Mouse (Mus musculus) gastrocnemius, adult 2 months (tissue): ENCODE data around the gene Il33. TPM values are rescaled to one million over a fixed set of nuclear protein-coding genes. Genes with fewer than 3 reads are reported as not detected.
"Not testable (repeated sequence)": the region's sequence is repeated elsewhere in the genome, so short reads cannot be mapped to it uniquely, and the experiment has no call there.

Experiments
- DNase-seq: peaks from one replicate; pipeline ENCODE4 v3.0.0; 2022
- H3K27ac ChIP-seq: fragments of 200-600 bp; 2 replicates; pipeline ENCODE4 v1.8.1; 2022; ENCODE audit warnings: mild to moderate bottlenecking
- H3K4me3 ChIP-seq: fragments of 200-600 bp; 2 replicates; pipeline ENCODE4 v1.8.1; 2022; ENCODE audit warnings: mild to moderate bottlenecking, moderate library complexity
- CTCF ChIP-seq: fragments of 200-600 bp; IDR thresholded peaks from 2 replicates; pipeline ENCODE4 v1.8.1; 2022; ENCODE audit warnings: antibody characterized with exemption, mild to moderate bottlenecking, moderate library complexity
- intact Hi-C: fragments of 180-260 bp; cut with DNase I; formaldehyde crosslinking; loops from one replicate; pipeline ENCODE4 v1.15.1; 2025
- total RNA-seq, 2 experiments: library from RNA; stranded (reverse); gene quantifications; 2 replicates each; pipeline ENCODE4 v1.2.3; 2021

The Il33 gene
- total RNA-seq, 2 experiments from 2014 or later = 5.7 to 5.9 TPM

DNA sequence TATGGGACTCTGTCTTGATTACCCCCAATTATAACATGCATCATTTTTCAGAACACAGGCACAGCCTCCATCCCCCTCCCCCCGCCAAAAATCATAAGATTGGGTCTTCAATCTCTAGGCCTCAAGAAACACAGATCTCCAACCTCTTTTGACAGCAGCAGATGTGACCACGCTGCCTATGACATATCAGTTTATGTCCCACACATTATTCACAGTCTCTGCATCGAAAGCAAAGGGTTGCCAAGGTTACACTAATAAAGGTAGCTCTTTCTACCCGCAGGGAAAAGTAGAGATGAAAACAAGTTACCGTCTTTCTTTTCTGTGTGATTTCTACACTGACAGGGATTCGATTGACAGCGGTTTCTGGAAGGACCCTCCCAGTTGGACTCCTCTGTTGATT is 29.9 kb upstream of the Il33 start:
- DNase-seq = no peak
- Histone ChIP-seq H3K4me3 (no peak overlapping the region), H3K27ac (no peak overlapping the region)
- TF ChIP-seq CTCF = no peak
- intact Hi-C loops = no loop called here

DNA sequence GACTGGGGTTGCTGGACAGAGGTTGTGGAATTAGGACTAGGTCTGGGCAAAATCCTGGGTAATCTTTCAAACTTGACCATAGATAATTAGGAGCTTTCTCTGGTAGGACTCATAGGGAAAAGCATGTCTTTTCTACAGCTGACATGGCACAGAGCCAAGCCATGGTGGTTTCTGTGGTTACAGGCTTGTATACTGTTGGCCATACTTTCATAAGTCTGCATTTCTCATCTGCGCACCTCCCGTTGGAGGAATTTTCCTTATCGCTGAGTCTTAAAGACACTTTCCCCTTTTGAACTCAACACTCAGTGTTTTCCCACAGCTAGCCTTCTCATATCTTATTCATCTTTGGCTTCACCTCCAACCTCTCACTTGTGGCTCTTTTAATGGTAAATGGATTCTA is 24.6 kb upstream of the Il33 start:
- H3K4me3 ChIP-seq = no peak overlapping the region
- no peak overlapping the region for H3K27ac ChIP-seq
- TF ChIP-seq CTCF = no peak
- DNase-seq = no peak
- intact Hi-C loops = no loop called here

DNA sequence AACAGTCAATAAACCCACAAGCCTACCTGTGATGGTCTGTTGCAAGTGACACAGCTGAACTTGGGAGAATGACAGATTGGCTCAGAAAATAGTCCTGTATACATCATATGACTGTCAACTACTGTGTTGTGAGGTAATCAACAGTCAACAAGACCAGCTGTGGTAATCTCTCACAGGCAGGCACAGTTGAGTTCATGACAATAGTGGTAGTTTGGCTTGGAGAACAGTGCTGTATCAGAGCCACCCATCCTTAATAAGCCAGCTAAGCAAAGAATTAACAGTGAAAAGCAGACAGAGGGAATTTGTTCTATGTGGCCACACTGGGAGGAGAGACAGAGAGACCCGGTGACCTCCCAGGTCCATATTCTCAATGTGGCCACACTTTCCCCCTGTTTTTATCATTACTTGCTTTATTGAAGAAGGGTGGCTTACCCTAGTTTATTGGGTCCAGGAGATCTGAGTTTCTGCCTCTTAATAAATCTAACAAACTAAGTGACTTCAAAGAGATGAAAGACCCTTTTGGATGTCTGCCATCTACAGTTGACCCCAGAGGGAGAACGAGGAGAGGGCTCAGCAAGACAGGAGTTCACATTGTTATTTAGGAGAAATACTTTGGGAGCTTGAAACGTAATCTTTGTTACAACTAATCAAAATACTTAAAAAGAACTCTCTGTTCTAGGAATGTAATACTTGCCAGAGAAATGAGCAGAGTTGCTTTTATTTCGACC is 22.4 kb upstream of the Il33 start:
- no peak for TF ChIP-seq CTCF
- no peak overlapping the region for H3K4me3 ChIP-seq
- H3K27ac ChIP-seq = no peak overlapping the region
- intact Hi-C loops = no loop called here
- no peak for DNase-seq

DNA sequence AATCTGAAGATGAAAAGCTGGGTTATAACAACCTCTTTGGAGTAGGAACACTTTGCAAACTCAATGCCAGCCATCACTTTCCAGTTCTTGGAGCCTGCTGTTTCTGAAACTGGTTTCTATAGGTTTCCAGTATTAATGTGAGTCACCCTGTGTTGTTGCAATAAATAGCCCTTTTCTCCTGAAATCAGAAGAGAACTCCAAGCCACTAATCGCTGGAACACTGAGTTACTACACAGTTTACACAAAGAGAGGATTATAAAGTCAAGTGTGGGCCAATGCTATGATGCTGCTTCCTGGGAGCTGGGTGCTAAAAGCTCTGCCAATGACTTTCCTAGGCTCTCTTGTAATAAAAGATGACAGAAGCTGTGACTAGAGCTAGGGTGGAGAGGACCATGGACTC is 19.0 kb upstream of the Il33 start:
- Histone ChIP-seq H3K4me3 (no peak overlapping the region), H3K27ac (no peak overlapping the region)
- DNase-seq = no peak
- TF ChIP-seq CTCF = no peak
- intact Hi-C loops = no loop called here

DNA sequence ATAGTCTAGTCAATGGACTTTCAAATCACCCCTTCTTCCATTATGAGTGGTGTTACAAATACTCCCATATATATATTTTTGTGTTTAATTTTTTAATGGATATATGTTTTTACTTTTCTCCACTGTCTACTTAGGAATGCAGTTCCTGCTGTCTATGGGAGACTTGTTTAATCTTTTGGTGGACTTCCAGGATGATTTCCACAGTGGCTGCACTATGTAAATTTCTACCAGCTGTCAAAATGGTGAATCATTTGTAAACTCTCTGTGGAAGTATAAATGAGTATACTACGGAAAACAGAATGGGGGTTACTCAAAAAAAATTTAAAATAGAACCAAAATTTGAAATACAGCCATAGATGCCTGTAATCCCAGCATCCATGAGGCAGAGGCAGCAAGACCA is 15.7 kb upstream of the Il33 start:
- DNase-seq = no peak
- no peak for TF ChIP-seq CTCF
- H3K4me3 ChIP-seq = no peak overlapping the region
- H3K27ac ChIP-seq = no peak overlapping the region
- intact Hi-C loops = no loop called here

DNA sequence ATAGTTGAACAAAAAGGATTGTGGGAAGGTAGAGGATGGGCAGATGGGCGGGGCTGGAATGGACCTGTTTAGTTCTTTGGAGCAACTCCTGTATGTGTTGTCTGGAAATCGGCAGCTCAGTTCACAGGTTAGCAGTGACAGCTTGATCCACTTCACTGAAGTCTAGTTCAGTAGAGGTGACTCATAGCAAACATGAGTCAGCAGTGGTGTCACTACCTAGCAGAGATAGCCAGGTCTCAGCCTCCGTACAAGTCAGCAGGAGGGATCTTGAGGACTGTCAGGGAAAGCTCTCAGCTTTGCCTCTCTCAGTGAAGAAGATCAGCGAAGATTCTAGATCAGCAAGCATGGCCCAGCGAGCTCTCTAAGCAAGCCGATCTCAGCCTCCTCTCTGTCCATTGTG is 13.0 kb upstream of the Il33 start:
- TF ChIP-seq CTCF = no peak
- no peak overlapping the region for H3K27ac ChIP-seq
- H3K4me3 ChIP-seq = no peak overlapping the region
- no peak for DNase-seq
- intact Hi-C loops = no loop called here

DNA sequence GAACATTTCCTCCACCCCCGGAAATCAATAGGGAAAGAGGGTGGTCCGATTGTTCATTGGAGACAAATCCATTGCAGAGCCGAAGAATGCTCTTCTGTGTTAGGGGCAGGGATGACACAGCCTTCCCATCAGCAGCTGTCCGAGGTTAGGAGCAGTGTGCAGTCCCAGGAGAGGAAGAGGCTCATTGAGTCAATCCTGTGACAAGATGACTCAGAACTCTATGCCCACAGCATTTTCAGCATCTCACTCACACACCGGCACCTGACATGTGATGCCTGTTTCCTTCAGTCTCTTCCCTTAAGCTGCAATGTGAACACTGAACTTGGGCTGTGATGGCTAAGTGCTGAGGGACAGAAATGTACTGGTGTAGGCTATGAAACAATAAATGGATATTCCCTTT is 7.5 kb upstream of the Il33 start:
- no peak overlapping the region for H3K4me3 ChIP-seq
- intact Hi-C loops = no loop called here
- TF ChIP-seq CTCF = no peak
- no peak for DNase-seq
- no peak overlapping the region for H3K27ac ChIP-seq

DNA sequence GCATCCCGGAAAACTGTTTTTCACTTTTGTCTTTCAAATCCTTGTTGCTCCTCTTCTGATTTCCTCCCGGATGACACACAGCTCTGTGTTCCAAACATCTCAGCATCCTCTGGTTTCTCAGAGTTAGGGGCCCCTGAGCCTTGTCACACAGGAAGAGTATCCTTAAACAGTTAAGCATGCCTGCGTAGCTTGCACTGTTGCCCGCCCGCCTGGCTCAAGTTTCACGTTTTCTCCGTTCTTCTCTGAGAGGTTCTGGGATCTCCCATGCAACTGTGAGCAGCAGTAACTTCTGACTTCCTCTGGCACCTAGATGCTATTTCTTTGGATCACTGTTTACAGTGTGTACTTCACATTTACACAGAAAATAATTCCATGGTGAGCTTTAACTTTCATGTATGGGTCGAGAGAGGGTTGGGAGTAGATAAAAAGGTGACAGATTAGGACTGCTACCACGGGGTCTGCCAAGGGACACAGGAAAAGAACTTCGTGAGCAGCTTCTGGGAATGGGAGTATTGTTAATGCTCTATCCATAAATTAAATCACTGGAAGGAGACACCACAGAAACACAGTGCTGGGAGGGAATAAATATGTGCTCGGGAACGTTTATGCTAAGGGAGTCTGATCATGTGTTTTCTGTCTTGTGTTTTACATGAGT is 1.3 kb downstream of the Il33 start:
- no peak for TF ChIP-seq CTCF
- intact Hi-C loops = no loop called here
- DNase-seq = peak; percentile 56
- Histone ChIP-seq H3K4me3 (peak overlapping the region; percentile 61), H3K27ac (peak overlapping the region; percentile 48)

DNA sequence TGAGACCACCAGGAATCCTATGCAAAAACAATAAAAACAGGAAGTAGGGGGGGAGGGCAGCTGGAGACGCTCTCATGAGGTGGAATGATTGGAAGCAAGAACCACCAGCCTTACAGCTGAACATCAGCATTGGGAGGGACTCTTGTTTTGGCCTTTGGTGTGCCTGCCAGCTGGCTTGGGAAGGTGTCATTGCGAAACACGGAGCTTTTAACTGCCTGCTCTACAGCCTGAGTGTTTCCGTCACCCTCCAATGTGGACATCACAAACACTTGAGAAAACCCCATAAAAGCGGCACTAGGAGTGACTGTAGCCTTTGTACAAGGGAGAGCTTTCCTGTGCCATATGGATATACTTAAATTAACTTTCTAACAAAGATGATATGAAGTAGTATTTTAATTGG is 5.4 kb downstream of the Il33 start:
- intact Hi-C loops = no loop called here
- H3K4me3 ChIP-seq = no peak overlapping the region
- no peak for TF ChIP-seq CTCF
- peak overlapping the region; percentile 58; the same call in 1 of the 2 replicates for H3K27ac ChIP-seq
- peak; percentile 88 for DNase-seq

DNA sequence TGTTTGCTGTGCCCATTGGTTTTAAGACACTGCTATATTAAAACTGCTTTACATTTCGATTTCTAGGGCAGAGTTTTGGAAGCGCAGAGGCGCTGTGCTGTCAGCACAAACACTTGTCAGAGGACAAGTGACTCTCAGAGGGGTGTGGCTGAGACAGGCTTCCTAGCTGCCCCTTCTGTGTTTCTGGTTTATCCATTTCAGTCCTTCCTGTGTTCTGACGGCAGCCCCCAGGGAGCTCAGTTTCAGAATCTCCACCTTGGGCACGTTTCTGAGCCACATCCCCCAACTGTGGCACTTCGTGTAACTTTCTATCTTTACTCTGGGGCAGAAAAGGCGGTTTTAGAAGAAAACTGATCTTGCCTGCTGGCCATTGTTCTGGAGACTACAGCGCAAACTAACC is 12.5 kb downstream of the Il33 start:
- TF ChIP-seq CTCF = no peak
- intact Hi-C loops = loop anchor here (5.0 kb wide), 1 partner anchor 40 kb away; no protein-coding TSS in a partner anchor
- Histone ChIP-seq H3K4me3 (peak overlapping the region; percentile 19), H3K27ac (peak overlapping the region; percentile 46)
- peak; percentile 30 for DNase-seq

DNA sequence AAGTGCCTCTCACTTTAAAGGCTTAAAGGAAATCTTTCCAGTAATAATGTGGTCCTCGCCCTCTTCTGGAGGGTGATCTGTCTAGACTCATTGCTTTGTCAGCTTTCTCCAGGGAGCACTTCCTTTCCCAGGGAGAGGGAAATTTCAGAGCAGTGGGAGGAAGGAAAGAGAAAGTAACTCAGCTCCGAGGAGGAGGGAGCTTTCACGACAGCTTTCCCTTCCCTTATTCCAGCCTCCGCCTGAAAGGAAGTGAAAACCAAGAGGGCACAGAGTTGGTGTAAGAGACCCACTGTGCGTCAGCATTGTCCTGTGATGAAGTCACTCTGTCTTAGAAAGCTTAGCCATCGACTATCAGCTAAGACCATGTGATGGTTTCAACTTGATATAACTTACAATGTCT is 15.3 kb downstream of the Il33 start:
- no peak; the same call in 1 of the 2 replicates for TF ChIP-seq CTCF
- peak overlapping the region; percentile 62 for H3K27ac ChIP-seq
- no peak for DNase-seq
- intact Hi-C loops = no loop called here
- H3K4me3 ChIP-seq = peak overlapping the region; percentile 49

DNA sequence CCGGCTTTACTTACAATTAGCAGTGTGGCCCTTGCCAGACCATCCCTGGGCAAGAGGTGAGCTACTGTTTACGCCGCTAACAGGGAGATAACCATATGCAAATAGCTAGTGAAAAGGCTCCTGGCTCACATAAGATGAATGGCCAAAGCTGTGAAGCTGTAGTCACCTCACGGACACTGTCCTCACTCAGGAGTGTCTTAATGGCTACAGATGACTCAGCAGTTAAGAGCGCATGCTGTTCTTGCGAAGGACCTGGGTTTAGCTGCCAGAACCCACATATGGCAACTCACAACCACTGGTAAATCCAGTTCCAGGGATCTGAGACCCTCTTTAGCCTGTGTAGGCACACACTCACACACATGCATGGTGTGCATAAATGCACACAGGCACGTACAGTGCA is 16.3 kb downstream of the Il33 start:
- no peak for DNase-seq
- no peak for TF ChIP-seq CTCF
- Histone ChIP-seq H3K27ac (no peak overlapping the region), H3K4me3 (no peak overlapping the region)
- intact Hi-C loops = no loop called here

DNA sequence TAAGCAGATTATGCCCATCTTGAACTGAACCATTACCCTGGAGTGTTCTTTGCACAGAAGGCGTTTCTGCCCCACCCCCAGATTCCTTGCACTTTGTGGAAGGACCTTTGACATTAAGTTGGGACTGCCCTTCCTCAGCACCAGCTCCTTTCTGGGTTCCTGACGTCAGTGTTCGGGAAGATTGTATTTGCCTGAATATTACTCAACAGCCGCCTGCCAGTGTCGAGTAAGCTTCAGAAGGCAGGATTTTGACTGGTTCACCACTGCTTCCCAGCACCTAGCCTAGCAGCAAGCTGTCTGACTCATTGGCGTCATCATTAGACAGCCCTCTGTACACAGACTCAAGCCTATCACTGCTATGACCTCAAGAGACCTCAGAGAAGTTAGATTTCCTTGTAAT is 17.4 kb downstream of the Il33 start:
- DNase-seq = no peak
- no peak for TF ChIP-seq CTCF
- H3K27ac ChIP-seq = no peak overlapping the region
- intact Hi-C loops = no loop called here
- H3K4me3 ChIP-seq = no peak overlapping the region

DNA sequence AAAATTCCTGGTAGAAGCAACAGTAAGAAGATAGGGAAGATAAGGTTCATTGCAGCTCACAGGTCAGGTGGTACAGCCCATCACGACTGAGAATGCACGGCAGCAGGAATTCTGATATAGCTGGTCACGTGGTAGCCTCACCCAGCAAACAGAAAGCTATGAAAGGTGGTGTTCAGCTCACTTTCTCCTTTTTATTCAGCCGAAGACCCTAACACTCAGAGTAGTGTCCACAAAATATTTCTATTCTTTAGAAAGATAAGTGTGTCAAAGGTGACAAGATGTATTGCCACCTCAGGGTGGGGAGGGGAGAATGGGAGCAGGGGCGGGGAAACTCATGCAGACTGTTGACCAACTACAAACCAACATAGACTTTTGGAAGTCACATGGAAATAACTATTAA is 19.5 kb downstream of the Il33 start:
- TF ChIP-seq CTCF = no peak
- no peak for DNase-seq
- no peak overlapping the region for H3K27ac ChIP-seq
- intact Hi-C loops = no loop called here
- no peak overlapping the region for H3K4me3 ChIP-seq

DNA sequence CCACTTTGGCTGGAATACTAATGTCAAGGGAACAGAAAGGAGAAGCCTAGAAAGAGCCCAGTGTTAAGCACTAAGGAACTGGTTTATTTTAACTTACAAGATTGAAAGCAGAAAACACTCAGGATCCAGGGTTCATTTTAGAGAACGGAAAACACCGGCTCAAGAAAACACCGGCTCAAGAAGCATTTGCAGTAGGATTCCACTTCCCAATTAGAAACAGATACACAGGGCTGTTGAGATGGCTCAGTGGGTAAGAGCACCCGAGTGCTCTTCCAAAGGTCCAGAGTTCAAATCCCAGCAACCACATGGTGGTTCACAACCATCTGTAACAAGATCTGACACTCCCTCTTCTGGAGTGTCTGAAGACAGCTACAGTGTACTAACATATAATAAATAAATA is 20.0 kb downstream of the Il33 start:
- DNase-seq, H3K27ac ChIP-seq, H3K4me3 ChIP-seq: not testable (repeated sequence)
- intact Hi-C loops = loop anchor here (5.0 kb wide), 1 partner anchor 37 kb away; no protein-coding TSS in a partner anchor
